Mouse (Mus musculus) ES-CJ7 (cell line): ENCODE measurements at regions not wholly inside any gene's neighbourhood (a gene's known extent, or its start where the extent isn't known, plus 50 kb on each side); places are given as distances from the start of the nearest gene placed in this dataset.

Experiments used
- DNase-seq: peaks from one replicate; pipeline ENCODE4 v3.0.0; 2011; ENCODE audit warnings: low read depth, low spot score

DNA sequence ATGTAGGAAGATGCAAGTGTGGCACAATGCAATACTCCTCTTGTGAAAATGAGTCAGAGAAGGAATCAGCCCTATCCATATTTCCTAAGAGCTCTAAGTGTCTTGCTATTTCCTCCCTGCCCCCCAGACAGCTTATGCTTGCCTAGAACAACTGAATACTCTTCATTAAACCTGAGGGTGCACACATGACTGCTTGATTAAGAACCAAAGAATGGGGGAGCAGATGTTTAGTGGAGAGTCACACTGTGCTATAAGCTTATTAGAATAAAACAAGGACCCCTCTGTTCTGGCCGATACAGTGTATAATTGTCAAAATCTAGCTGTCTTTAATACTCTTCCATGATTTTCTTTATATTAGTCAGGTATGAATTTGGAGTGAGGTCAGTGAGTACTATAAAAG, 458.8 kb upstream of the Mon1b start:
- no peak for DNase-seq

DNA sequence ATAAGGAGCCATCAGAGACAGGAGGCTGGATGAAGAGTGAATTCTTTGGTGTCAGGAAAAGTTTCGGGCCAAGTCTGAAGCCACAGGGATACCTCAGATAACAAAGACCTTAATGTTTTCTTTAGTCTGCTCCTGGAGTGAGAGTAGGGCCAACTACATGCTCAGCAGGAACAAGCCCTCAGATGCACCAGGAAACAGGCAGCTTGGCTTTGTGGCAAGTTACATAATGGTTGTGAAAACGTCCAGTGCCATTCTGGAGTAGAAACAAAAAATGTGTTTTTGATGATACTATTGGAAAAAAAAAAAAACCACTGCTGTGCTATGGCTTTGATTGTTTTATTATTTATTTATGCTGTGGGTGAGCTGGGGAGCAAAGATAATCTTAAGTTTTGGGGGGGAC, 452.2 kb upstream of the Mon1b start:
- no peak for DNase-seq

DNA sequence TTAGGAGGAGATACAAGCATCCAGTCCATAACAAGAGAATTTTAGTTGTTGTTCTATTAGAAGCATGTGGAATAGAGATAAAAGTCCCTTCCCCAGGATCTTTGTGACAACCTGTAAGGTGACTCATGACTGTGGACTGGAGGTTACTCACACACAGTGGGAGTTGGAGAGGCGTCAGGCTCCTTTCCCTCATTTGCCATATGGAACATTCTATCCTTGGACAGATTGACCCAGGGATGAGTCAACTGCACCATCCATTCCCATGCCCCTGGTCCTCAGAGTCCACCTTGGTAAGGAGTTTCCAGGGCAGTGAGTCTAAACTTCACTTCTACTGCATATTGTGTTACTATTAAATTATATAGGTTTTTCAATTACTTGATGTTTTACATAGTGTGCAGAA, 444.9 kb upstream of the Mon1b start:
- DNase-seq, result no peak

DNA sequence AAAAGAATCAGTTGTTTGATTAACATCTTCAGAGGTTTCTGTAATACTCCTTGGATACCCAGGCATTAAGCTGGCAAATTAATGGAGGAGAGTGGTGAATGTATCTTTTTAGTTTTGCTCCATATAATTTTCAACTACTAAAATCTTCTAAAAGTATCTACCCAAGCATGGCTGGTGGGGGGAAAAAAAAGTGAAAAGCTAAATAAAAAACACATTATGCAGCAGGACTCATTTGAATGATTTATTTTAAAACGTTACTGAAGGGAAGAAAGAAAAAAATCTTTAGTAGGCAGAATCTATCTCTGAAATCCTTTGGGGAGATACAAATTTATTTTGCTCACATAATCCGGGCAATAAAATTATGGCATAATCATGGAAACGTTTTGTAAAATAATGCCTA, 443.9 kb upstream of the Mon1b start:
- DNase-seq, result no peak
